Mouse (Mus musculus) megakaryocyte, embryonic 14.5 days (primary cell): ENCODE results near the gene Eif5b.

Experiments used
- FLI1 ChIP-seq: IDR thresholded peaks from 2 replicates; pipeline ENCODE4 v1.6.1; 2012; ENCODE audit warnings: low read length, inconsistent platforms, mixed read lengths
- GATA1 ChIP-seq: IDR thresholded peaks from 3 replicates; pipeline ENCODE4 v1.6.1; 2012; ENCODE audit warnings: mixed read lengths, low read length, inconsistent platforms, borderline replicate concordance

- TF ChIP-seq GATA1 (no peak), FLI1 (no peak)
These were observed 57.4 kb downstream of the Eif5b start for GRCm38 (mm10) chr1:38055176-38055575.
